Mouse (Mus musculus) heart, postnatal 4 days (tissue): ENCODE data around the gene Rnf169. TPM values are rescaled to one million over a fixed set of nuclear protein-coding genes. Genes with fewer than 3 reads are reported as not detected.

Experiments
- DNase-seq: peaks from one replicate; pipeline ENCODE4 v3.0.0; 2021
- total RNA-seq, 2 experiments: library from RNA; stranded (reverse); gene quantifications; 2 replicates each; pipeline ENCODE4 v1.2.3; 2021

The Rnf169 gene
- total RNA-seq = 10 to 100 TPM; 16.1 to 16.9 TPM

- DNase-seq = peak; percentile 92
Measured at GRCm38 (mm10) chr7:99980132-99980591, at the start of gene Rnf169. Gene Rnf169, minus strand, starts transcription at chr7:99980448.

- DNase-seq = peak; percentile 37
Measured at GRCm38 (mm10) chr7:100029307-100029706, 49.1 kb upstream of the Rnf169 start.

- no peak for DNase-seq
Measured at GRCm38 (mm10) chr7:100027353-100027752, 47.1 kb upstream of the Rnf169 start.

GRCm38 (mm10) chr7:100017056-100017455, 36.8 kb upstream of the Rnf169 start:
- no peak for DNase-seq

GRCm38 (mm10) chr7:100014123-100014600, 33.9 kb upstream of the Rnf169 start:
- no peak for DNase-seq

GRCm38 (mm10) chr7:100012515-100012914, 32.3 kb upstream of the Rnf169 start:
- DNase-seq = no peak

- DNase-seq = peak; percentile 21
Measured at GRCm38 (mm10) chr7:100012085-100012484, 31.8 kb upstream of the Rnf169 start.

- no peak for DNase-seq
Measured at GRCm38 (mm10) chr7:100010711-100011110, 30.5 kb upstream of the Rnf169 start.

GRCm38 (mm10) chr7:100009640-100010039, 29.4 kb upstream of the Rnf169 start:
- peak; percentile 76 for DNase-seq

- DNase-seq = no peak
Measured at GRCm38 (mm10) chr7:100008765-100009164, 28.5 kb upstream of the Rnf169 start.

- no peak for DNase-seq
Measured at GRCm38 (mm10) chr7:100006411-100006810, 26.2 kb upstream of the Rnf169 start.

- peak; percentile 46 for DNase-seq
Measured at GRCm38 (mm10) chr7:100005790-100006189, 25.5 kb upstream of the Rnf169 start, which contains the start of gene Chrdl2. Gene Chrdl2, plus strand, starts transcription at chr7:100006172.

- peak; percentile 22 for DNase-seq
Measured at GRCm38 (mm10) chr7:100003781-100004180, 23.5 kb upstream of the Rnf169 start.

- no peak for DNase-seq
Measured at GRCm38 (mm10) chr7:99998668-99999067, 18.4 kb upstream of the Rnf169 start.

GRCm38 (mm10) chr7:99995186-99995585, 14.9 kb upstream of the Rnf169 start:
- no peak for DNase-seq

- DNase-seq = no peak
Measured at GRCm38 (mm10) chr7:99993159-99993558, 12.9 kb upstream of the Rnf169 start.

GRCm38 (mm10) chr7:99990990-99991707, 10.9 kb upstream of the Rnf169 start:
- DNase-seq = no peak

GRCm38 (mm10) chr7:99989844-99990760, 9.9 kb upstream of the Rnf169 start:
- peak; percentile 35 for DNase-seq

GRCm38 (mm10) chr7:99988725-99989124, 8.5 kb upstream of the Rnf169 start:
- peak; percentile 85 for DNase-seq

GRCm38 (mm10) chr7:99982256-99983242, 2.3 kb upstream of the Rnf169 start:
- DNase-seq = no peak

GRCm38 (mm10) chr7:99981311-99981710, 1.1 kb upstream of the Rnf169 start:
- DNase-seq = peak; percentile 44
